25 mouse cellular contexts compared by ENCODE assay signal in genomic region chr19:6536696-6537095, GRCm38 (mm10). TPM values are rescaled to one million over a fixed set of nuclear protein-coding genes. Genes with fewer than 3 reads are reported as not detected.
DNase-seq lines count a peak whose midpoint lies in the region; ATAC-seq and TF ChIP-seq lines count a peak whose summit lies in the region.
"Had no signal": no experiment of that assay in that cellular context is flagged by ENCODE, and none has a peak within 500 bp of the region (broad histone marks: within the 10 kb centered on the region; RNA-seq: fewer than 3 reads in every experiment).

No protein-coding gene starts in this region.

- ATAC-seq in midbrain, embryonic 15.5 days (replicated peaks): no peak
- ATAC-seq: forebrain, embryonic 15.5 days; hindbrain, embryonic 16.5 days; intestine, postnatal 0 days; liver, embryonic 12.5 days had no signal

- 68% methylated on average over 6 of the region's 6 CpGs for WGBS in kidney, adult 2 months
- 72% methylated on average over 6 of the region's 6 CpGs for WGBS in midbrain, embryonic 15.5 days
- WGBS in midbrain, embryonic 10.5 days: 70% methylated on average over 6 of the region's 6 CpGs

- no peak overlapping the region for H3K4me2 ChIP-seq in midbrain, embryonic 15.5 days
- H3K4me2 ChIP-seq: embryonic facial prominence, embryonic 15.5 days; forebrain, embryonic 15.5 days; heart, embryonic 12.5 days; limb, embryonic 12.5 days; liver, embryonic 12.5 days; neural tube, embryonic 15.5 days had no signal

- no peaks in the 10 kb centered on the region for H3K4me1 ChIP-seq in kidney, adult 2 months (ENCODE audit: control insufficient read depth, insufficient read depth, low read length)
- H3K4me1 ChIP-seq in midbrain, embryonic 15.5 days: peaks cover 27% of the 10 kb centered on the region
- peaks cover 37% of the 10 kb centered on the region for H3K4me1 ChIP-seq in midbrain, embryonic 10.5 days

- H3K27ac ChIP-seq in kidney, adult 2 months (ENCODE audit: insufficient read depth, low read depth, low read length): no peak overlapping the region
- H3K27ac ChIP-seq in midbrain, embryonic 15.5 days: peak overlapping the region; percentile 22; the same call in 1 of the 2 replicates
- no peak overlapping the region for H3K27ac ChIP-seq in midbrain, embryonic 10.5 days (replicated peaks)
- H3K27ac ChIP-seq: embryonic facial prominence, embryonic 15.5 days; forebrain, embryonic 15.5 days; limb, embryonic 12.5 days; liver, embryonic 12.5 days; neural tube, embryonic 15.5 days had no signal

- H3K9ac ChIP-seq in midbrain, embryonic 15.5 days: no peak overlapping the region
- H3K9ac ChIP-seq: embryonic facial prominence, embryonic 15.5 days; forebrain, embryonic 15.5 days; heart, embryonic 12.5 days; limb, embryonic 12.5 days; liver, embryonic 12.5 days; neural tube, embryonic 15.5 days had no signal

- no peak overlapping the region for H3K4me3 ChIP-seq in kidney, adult 2 months (ENCODE audit: insufficient read depth, low read depth, low read length)
- H3K4me3 ChIP-seq in midbrain, embryonic 15.5 days: no peak overlapping the region
- no peak overlapping the region for H3K4me3 ChIP-seq in midbrain, embryonic 10.5 days
- H3K4me3 ChIP-seq: embryonic facial prominence, embryonic 15.5 days; forebrain, embryonic 15.5 days; heart, embryonic 12.5 days; limb, embryonic 12.5 days; liver, embryonic 12.5 days; neural tube, embryonic 15.5 days had no signal

- TF ChIP-seq CTCF in kidney, adult 2 months (conservative IDR thresholded peaks at IDR 0.05; ENCODE audit: insufficient read depth, insufficient read length, low read depth, low read length): no peak

- no peaks in the 10 kb centered on the region for H3K9me3 ChIP-seq in midbrain, embryonic 15.5 days
- H3K9me3 ChIP-seq in midbrain, embryonic 10.5 days (replicated peaks): no peaks in the 10 kb centered on the region
- H3K9me3 ChIP-seq: embryonic facial prominence, embryonic 15.5 days; forebrain, embryonic 15.5 days; heart, embryonic 12.5 days; limb, embryonic 12.5 days; liver, embryonic 12.5 days; neural tube, embryonic 15.5 days had no signal

- H3K36me3 ChIP-seq in kidney, adult 2 months (ENCODE audit: control insufficient read depth, insufficient read depth, low read length): no peaks in the 10 kb centered on the region
- no peaks in the 10 kb centered on the region for H3K36me3 ChIP-seq in midbrain, embryonic 15.5 days (replicated peaks)
- H3K36me3 ChIP-seq in midbrain, embryonic 10.5 days: no peaks in the 10 kb centered on the region
- H3K36me3 ChIP-seq: embryonic facial prominence, embryonic 15.5 days; forebrain, embryonic 15.5 days; heart, embryonic 12.5 days; limb, embryonic 12.5 days; liver, embryonic 12.5 days; neural tube, embryonic 15.5 days had no signal

- no peak for TF ChIP-seq POLR2A in kidney, adult 2 months (IDR thresholded peaks at IDR 0.05; ENCODE audit: low read depth, low read length)

- peak; percentile 79 for DNase-seq in cerebellum, adult 11-12 months
- DNase-seq in cerebellum, postnatal 4 days (ENCODE audit: low spot score in 2 of 2): no peak
- DNase-seq in kidney, adult 2 months: peak; percentile 17
- no peak for DNase-seq in kidney, postnatal 36 days
- DNase-seq in midbrain, embryonic 10.5 days (ENCODE audit: low spot score): no peak
- DNase-seq in cerebellum, postnatal 25 days: peak; percentile 74 to 78
- DNase-seq in MN1 (ENCODE audit: low spot score): no peak
- DNase-seq: adrenal gland, postnatal 14 days; heart, postnatal 10 days; lung, adult 2 months; lung, postnatal 14 days; right cerebral cortex, adult 18-20 months; right cerebral cortex, postnatal 4 days; thymus, postnatal 25 days had no signal

- no peaks in the 10 kb centered on the region for H3K27me3 ChIP-seq in kidney, adult 2 months (replicated peaks; ENCODE audit: control insufficient read depth, insufficient read depth, low read length)
- no peaks in the 10 kb centered on the region for H3K27me3 ChIP-seq in midbrain, embryonic 15.5 days (replicated peaks)
- H3K27me3 ChIP-seq in midbrain, embryonic 10.5 days (ENCODE audit: low read depth, poor library complexity, severe bottlenecking): peaks cover 20% of the 10 kb centered on the region
- H3K27me3 ChIP-seq: forebrain, embryonic 15.5 days; neural tube, embryonic 15.5 days had no signal

RNA-seq across cellular contexts. Expression of gene Slc22a12, which starts 6.1 kb away (rescaled TPM):
- polyA plus RNA-seq in kidney, adult 2 months (2012; rRNA removed): 1,526 and 1,915 TPM in 2 replicates
- polyA plus RNA-seq in midbrain, embryonic 15.5 days (2015; fragmentation: Nextera tagmentation; extraction: Ambion mirVana): 0.17 and 0.32 TPM in 2 replicates
- polyA plus RNA-seq in midbrain, embryonic 10.5 days (2016; fragmentation: Nextera tagmentation; extraction: Ambion mirVana): not detected in 2 replicates
- polyA plus RNA-seq: brain, embryonic 14.5 days; embryonic facial prominence, embryonic 15.5 days; forebrain, embryonic 15.5 days; heart, embryonic 12.5 days; hindbrain, embryonic 16.5 days; intestine, postnatal 0 days; limb, embryonic 12.5 days; liver, embryonic 12.5 days; stomach, embryonic 14.5 days had no signal

Comparison
In these comparisons a context has a peak if more than half of its experiments do, and no peak if none do; other contexts are left out.
1. DNase-seq: peak in cerebellum, adult 11-12 months (single experiment), kidney, adult 2 months (single experiment) and cerebellum, postnatal 25 days (2 of 2); none in cerebellum, postnatal 4 days (0 of 2), kidney, postnatal 36 days (0 of 2), midbrain, embryonic 10.5 days (single experiment) and MN1 (single experiment).
2. RNA of gene Slc22a12, which starts 6.1 kb away (polyA plus RNA-seq): 1,526 to 1,915 TPM in kidney, adult 2 months; 0.17 to 0.32 TPM in midbrain, embryonic 15.5 days and not detected in midbrain, embryonic 10.5 days; every median in the first group is over 1,000 times any median in the second.